Mouse (Mus musculus) liver, embryonic 11.5 days (tissue): ENCODE results near the gene Jup. TPM values are rescaled to one million over a fixed set of nuclear protein-coding genes. Genes with fewer than 3 reads are reported as not detected.

Experiments
- ATAC-seq: fragments of 200-750 bp; cut with Nextera tagmentation; replicated peaks from 2 replicates; pipeline ENCODE4 v1.8.0; 2017; ENCODE audit warnings: moderate number of reproducible peaks, mild to moderate bottlenecking, moderate TSS enrichment, moderate library complexity; ENCODE audit not compliant: low FRiP score
- DNase-seq: peaks from one replicate; pipeline ENCODE4 v3.0.0-alpha.2; 2017; ENCODE audit warnings: low spot score
- H3K27ac ChIP-seq: fragments of 300-500 bp; sonication (generic); 2 replicates; pipeline ENCODE4 v1.5.1; 2014; ENCODE audit warnings: mild to moderate bottlenecking, low read depth, low read length, control low read depth
- H3K27me3 ChIP-seq: fragments of 300-500 bp; sonication (generic); replicated peaks from 2 replicates; pipeline ENCODE4 v1.6.1; 2014; ENCODE audit warnings: low read length, mixed read lengths; ENCODE audit not compliant: control insufficient read depth, insufficient read depth
- H3K36me3 ChIP-seq: fragments of 300-500 bp; sonication (generic); 2 replicates; pipeline ENCODE4 v1.6.1; 2014; ENCODE audit warnings: mild to moderate bottlenecking, low read length, moderate library complexity, mixed read lengths; ENCODE audit not compliant: control insufficient read depth, insufficient read depth
- H3K4me1 ChIP-seq: fragments of 300-500 bp; sonication (generic); replicated peaks from 2 replicates; pipeline ENCODE4 v1.6.1; 2014; ENCODE audit warnings: low read length, mixed read lengths; ENCODE audit not compliant: control insufficient read depth, insufficient read depth
- H3K4me2 ChIP-seq: fragments of 300-500 bp; sonication (generic); 2 replicates; pipeline ENCODE4 v1.6.1; 2014; ENCODE audit warnings: mild to moderate bottlenecking, control low read depth, moderate library complexity
- H3K4me3 ChIP-seq: fragments of 300-500 bp; sonication (generic); 2 replicates; pipeline ENCODE4 v1.5.1; 2014; ENCODE audit warnings: low read depth, low read length, control low read depth
- H3K9ac ChIP-seq: fragments of 300-500 bp; sonication (generic); 2 replicates; pipeline ENCODE4 v1.6.1; 2014; ENCODE audit warnings: low read depth, low read length, control low read depth
- H3K9me3 ChIP-seq: fragments of 300-500 bp; sonication (generic); 2 replicates; pipeline ENCODE4 v1.6.1; 2016; ENCODE audit warnings: low read length, inconsistent platforms, mixed read lengths; ENCODE audit not compliant: control insufficient read depth
- WGBS: fragments of 180-500 bp; shearing (Covaris S2); extraction: QIAGEN DNeasy Blood & Tissue Kit; methylation state at CpG from one replicate; pipeline ENCODE4 v1.1.7; 2014; 5-methylcytosine and 5-hydroxymethylcytosine counted together
- polyA plus RNA-seq: library from polyadenylated mRNA; unstranded; fragments of >200 nt; fragmentation: Nextera tagmentation; extraction: Ambion mirVana; gene quantifications from 2 replicates; pipeline ENCODE4 v1.2.1, GENCODE M21; 2014

Gene Jup
- polyA plus RNA-seq, 1 experiment from 2014 or later = 41.6 TPM

- Histone ChIP-seq H3K4me1 (peaks cover 15% of the 10 kb centered on the region), H3K4me3 (no peak overlapping the region), H3K9me3 (no peaks in the 10 kb centered on the region), H3K4me2 (0 out of 2 replicates have a peak overlapping the region, but pooled peaks have one; percentile 7), H3K36me3 (peaks cover 5% of the 10 kb centered on the region), H3K27me3 (peaks cover 32% of the 10 kb centered on the region), H3K9ac (no peak overlapping the region), H3K27ac (no peak overlapping the region)
- 61% methylated on average over 11 of the region's 11 CpGs for WGBS
- DNase-seq (no peak), ATAC-seq (no peak)
Measured at GRCm38 (mm10) chr11:100411736-100412135, 14.2 kb upstream of the Jup start.

DNA sequence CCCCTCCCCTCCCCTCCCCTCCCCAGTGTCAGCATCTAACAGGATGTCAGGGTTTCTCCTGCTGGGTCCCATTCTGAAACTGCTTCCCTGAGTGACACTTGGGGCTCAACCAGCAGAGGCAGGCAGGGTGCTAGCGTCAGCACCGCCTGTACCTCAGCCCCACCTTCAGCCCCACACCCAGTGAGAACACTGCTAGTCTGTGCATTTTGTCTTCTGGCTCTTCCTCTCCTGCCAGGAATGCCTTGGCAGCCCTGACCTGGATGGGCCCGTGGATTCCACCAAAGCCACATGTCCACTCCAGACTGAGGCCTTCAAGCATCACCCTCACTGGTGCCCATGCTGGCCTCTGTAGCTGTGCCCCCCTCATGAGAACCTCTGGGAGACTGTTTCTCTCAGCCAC, 12.1 kb upstream of the Jup start:
- H3K4me2 ChIP-seq = no peak overlapping the region
- DNase-seq (no peak), ATAC-seq (no peak)
- H3K36me3 ChIP-seq = peaks cover 5% of the 10 kb centered on the region
- H3K27ac ChIP-seq = no peak overlapping the region
- no peak overlapping the region for H3K9ac ChIP-seq
- H3K4me3 ChIP-seq = no peak overlapping the region
- 79% methylated on average over 3 of the region's 3 CpGs for WGBS
- peaks cover 12% of the 10 kb centered on the region for H3K27me3 ChIP-seq
- no peaks in the 10 kb centered on the region for H3K9me3 ChIP-seq
- peaks cover 6% of the 10 kb centered on the region for H3K4me1 ChIP-seq

DNA sequence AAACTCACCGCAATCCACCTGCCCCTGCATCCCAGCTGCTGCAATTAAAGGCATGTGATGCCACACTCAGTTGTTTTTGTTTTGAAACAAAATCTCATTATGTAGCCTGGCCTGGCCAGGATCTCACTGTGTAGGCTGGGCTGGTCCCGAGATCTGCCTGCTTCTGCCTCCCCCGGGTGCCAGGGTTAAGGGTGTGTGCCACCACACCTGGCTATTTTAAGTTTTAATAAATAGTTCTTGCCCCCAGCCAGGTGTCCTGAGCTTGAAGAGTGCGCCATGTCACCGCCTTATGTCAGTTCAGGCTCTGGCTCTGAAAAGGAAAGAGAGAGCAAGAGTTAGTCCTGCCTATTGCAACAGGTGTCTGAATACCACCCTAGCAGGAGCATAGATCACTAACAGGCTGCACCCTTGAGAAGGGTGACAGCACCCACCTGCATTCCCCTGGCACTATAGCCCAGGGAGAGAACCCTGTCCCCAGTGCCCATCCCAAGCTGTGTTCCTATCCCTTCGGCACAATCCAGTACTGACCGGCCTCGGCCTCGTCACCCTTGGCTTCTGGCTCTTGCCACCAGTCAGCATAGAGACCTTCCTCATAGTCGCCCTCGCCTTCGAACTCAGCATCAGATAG, 11.4 kb upstream of the Jup start:
- Histone ChIP-seq H3K36me3 (peaks cover 5% of the 10 kb centered on the region), H3K9me3 (no peaks in the 10 kb centered on the region), H3K27me3 (peaks cover 5% of the 10 kb centered on the region), H3K4me1 (peaks cover 5% of the 10 kb centered on the region), H3K9ac (no peak overlapping the region), H3K4me3 (no peak overlapping the region), H3K27ac (no peak overlapping the region), H3K4me2 (no peak overlapping the region)
- DNase-seq = no peak
- WGBS = 90% methylated on average over 12 of the region's 12 CpGs
- ATAC-seq = no peak

- 38% methylated on average over 10 of the region's 10 CpGs for WGBS
- H3K4me3 ChIP-seq = no peak overlapping the region
- no peak overlapping the region for H3K4me2 ChIP-seq
- DNase-seq (no peak), ATAC-seq (peak; percentile 61)
- peaks cover 5% of the 10 kb centered on the region for H3K36me3 ChIP-seq
- no peak overlapping the region for H3K9ac ChIP-seq
- no peak overlapping the region for H3K27ac ChIP-seq
- H3K9me3 ChIP-seq = no peaks in the 10 kb centered on the region
- H3K27me3 ChIP-seq = peaks cover under 1% of the 10 kb centered on the region; the same call in 1 of the 2 replicates
- peaks cover 12% of the 10 kb centered on the region for H3K4me1 ChIP-seq
Measured at GRCm38 (mm10) chr11:100408076-100408834, 10.7 kb upstream of the Jup start.

GRCm38 (mm10) chr11:100406995-100407705, 9.6 kb upstream of the Jup start:
- Histone ChIP-seq H3K27me3 (no peaks in the 10 kb centered on the region), H3K27ac (no peak overlapping the region)

DNA sequence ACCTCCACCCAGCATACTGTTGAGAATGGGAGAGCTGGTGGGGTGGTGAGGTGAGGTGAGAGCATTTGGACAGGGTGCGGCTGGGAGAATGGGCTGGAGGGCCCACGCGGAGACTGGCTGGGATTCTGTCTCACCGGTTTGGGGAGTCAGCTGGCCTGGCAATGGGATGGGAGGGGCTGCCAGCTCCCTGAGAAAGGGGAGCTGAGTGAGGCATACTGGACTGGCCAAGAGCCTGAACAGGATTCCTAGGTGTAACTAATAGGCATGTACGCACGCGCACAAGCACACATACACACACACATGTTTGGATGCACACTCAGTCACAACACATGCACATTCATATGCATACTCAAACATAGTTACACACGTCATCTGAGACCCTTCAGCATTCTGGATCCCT, 8.7 kb upstream of the Jup start:
- no peak for ATAC-seq
- Histone ChIP-seq H3K9ac (no peak overlapping the region), H3K36me3 (peaks cover 5% of the 10 kb centered on the region), H3K9me3 (no peaks in the 10 kb centered on the region), H3K4me2 (no peak overlapping the region), H3K4me3 (no peak overlapping the region), H3K4me1 (peaks cover 22% of the 10 kb centered on the region), H3K27me3 (no peaks in the 10 kb centered on the region), H3K27ac (no peak overlapping the region)
- 82% methylated on average over 8 of the region's 8 CpGs for WGBS
- no peak for DNase-seq

More at GRCm38 (mm10) chr11:100406995-100407705, 9.6 kb upstream of the Jup start:
- peaks cover 5% of the 10 kb centered on the region for H3K36me3 ChIP-seq
- DNase-seq = no peak
- H3K9me3 ChIP-seq = no peaks in the 10 kb centered on the region
- no peak overlapping the region for H3K4me3 ChIP-seq
- no peak for ATAC-seq
- peaks cover 22% of the 10 kb centered on the region for H3K4me1 ChIP-seq
- H3K4me2 ChIP-seq = no peak overlapping the region
- 80% methylated on average over 5 of the region's 5 CpGs for WGBS
- no peak overlapping the region for H3K9ac ChIP-seq

DNA sequence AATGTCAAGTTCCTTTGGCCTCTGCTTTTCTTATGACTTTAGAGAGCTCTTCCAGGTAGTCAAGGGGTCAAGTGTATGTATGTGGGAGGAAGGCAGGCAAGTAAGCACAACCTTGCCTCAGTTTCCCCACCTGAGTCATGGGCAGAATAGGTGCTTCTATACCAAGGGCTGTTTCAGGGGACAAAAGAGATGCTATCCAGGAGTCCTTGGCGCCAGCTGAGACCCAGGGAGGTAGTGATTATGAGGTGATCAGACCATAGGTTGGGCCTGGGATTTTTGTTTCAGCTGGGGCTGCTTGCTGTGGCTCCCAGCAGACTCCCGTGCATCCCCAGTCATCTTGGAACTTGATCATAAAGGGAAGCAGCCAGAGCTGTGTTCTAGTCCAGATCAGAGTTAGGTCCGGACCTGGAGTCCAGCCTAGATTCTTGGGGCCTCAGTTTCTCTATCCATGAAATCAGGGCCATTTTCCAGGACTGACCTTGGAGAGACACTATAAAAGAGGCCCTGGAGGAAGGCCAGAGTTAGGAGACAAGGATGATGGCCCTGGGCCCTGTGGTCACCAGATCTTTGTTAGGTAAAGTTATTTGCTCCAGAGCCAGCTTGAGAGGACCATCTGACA, 7.0 kb upstream of the Jup start:
- Histone ChIP-seq H3K4me2 (no peak overlapping the region), H3K9ac (no peak overlapping the region), H3K27ac (no peak overlapping the region), H3K27me3 (no peaks in the 10 kb centered on the region), H3K36me3 (peaks cover 5% of the 10 kb centered on the region), H3K4me1 (peaks cover 22% of the 10 kb centered on the region), H3K4me3 (no peak overlapping the region), H3K9me3 (no peaks in the 10 kb centered on the region)
- 78% methylated on average over 3 of the region's 3 CpGs for WGBS
- DNase-seq (no peak), ATAC-seq (no peak)

DNA sequence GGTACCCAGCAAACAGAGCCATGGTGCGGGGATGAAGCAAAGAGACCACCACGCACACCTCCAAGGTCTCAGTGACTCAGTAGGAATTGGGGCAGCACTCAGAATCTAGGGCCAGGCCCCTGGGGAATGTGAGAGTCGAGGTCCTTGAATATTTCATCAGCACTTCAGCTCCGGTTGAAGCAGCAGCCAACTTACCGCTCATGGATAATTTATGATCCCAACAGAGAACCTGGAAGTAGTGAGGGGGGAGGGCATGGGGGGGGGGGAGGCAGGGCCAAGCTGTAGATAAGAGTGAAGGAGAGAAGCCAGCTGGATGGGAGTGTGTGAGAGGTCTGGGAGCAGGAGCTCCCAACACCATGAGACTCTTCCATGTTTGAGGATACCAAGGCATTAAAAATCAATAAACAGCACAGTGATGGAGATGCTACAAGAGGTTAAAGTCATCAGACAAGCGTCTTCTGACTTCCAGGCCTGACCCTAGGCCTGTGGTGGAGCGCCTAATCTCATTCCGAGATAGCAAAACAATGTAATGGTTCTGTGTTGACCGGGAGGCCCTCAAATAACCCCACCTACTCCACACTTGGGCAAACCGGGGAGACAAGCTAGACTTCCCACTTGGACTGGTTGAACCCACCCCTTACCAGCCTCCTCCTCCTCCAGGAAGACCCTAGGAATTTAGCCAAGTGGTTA, 6.0 kb upstream of the Jup start:
- 56% methylated on average over 10 of the region's 10 CpGs for WGBS
- H3K9me3 ChIP-seq = no peaks in the 10 kb centered on the region
- H3K4me3 ChIP-seq = no peak overlapping the region
- no peak overlapping the region for H3K9ac ChIP-seq
- ATAC-seq (no peak), DNase-seq (no peak)
- H3K27ac ChIP-seq = no peak overlapping the region
- H3K4me2 ChIP-seq = no peak overlapping the region
- no peaks in the 10 kb centered on the region for H3K27me3 ChIP-seq
- no peaks in the 10 kb centered on the region for H3K36me3 ChIP-seq
- peaks cover 24% of the 10 kb centered on the region for H3K4me1 ChIP-seq
